Mouse (Mus musculus): ENCODE results near the gene Il21r. TPM values are rescaled to one million over a fixed set of nuclear protein-coding genes. Genes with fewer than 3 reads are reported as not detected.

The Il21r gene
- polyA plus RNA-seq, 1 experiment from 2014 or later: 0.41 TPM

GRCm38 (mm10) chr7:125608183-125608688, 5.0 kb downstream of the Il21r start:
- H3K27ac ChIP-seq (ENCODE audit: low read depth): no peak overlapping the region
- H3K9me3 ChIP-seq (ENCODE audit: low read depth, low read length): no peaks in the 10 kb centered on the region
- no peak for DNase-seq
- no peak for TF ChIP-seq CTCF (IDR thresholded peaks at IDR 0.05; ENCODE audit: low read depth)
- H3K36me3 ChIP-seq (ENCODE audit: insufficient read depth): no peaks in the 10 kb centered on the region
- no peak overlapping the region for H3K4me2 ChIP-seq
- no peaks in the 10 kb centered on the region for H3K27me3 ChIP-seq (ENCODE audit: insufficient read depth, low read length)
- ATAC-seq (ENCODE audit: insufficient read depth): no peak
- no peaks in the 10 kb centered on the region for H3K4me1 ChIP-seq (ENCODE audit: insufficient read depth)
- no peak overlapping the region for H3K9ac ChIP-seq
- no peak overlapping the region for H3K4me3 ChIP-seq (ENCODE audit: low read depth, low read length)
- WGBS: 78% methylated on average over 4 of the region's 4 CpGs

GRCm38 (mm10) chr7:125613579-125613978, 10.3 kb downstream of the Il21r start:
- Histone ChIP-seq H3K36me3 (ENCODE audit: insufficient read depth) (no peaks in the 10 kb centered on the region), H3K4me3 (ENCODE audit: low read depth, low read length) (no peak overlapping the region), H3K27ac (ENCODE audit: low read depth) (no peak overlapping the region), H3K9ac (no peak overlapping the region), H3K4me2 (no peak overlapping the region), H3K27me3 (ENCODE audit: insufficient read depth, low read length) (no peaks in the 10 kb centered on the region), H3K9me3 (ENCODE audit: low read depth, low read length) (no peaks in the 10 kb centered on the region), H3K4me1 (ENCODE audit: insufficient read depth) (no peaks in the 10 kb centered on the region)
- DNase-seq (no peak), ATAC-seq (ENCODE audit: insufficient read depth) (no peak)
- TF ChIP-seq CTCF (IDR thresholded peaks at IDR 0.05; ENCODE audit: low read depth): no peak
- 64% methylated on average over 5 of the region's 5 CpGs for WGBS

GRCm38 (mm10) chr7:125615453-125615852, 12.2 kb downstream of the Il21r start:
- H3K27me3 ChIP-seq (ENCODE audit: insufficient read depth, low read length): no peaks in the 10 kb centered on the region
- H3K4me1 ChIP-seq (ENCODE audit: insufficient read depth): no peaks in the 10 kb centered on the region
- ATAC-seq (ENCODE audit: insufficient read depth): no peak
- no peak for TF ChIP-seq CTCF (IDR thresholded peaks at IDR 0.05; ENCODE audit: low read depth)
- no peak for DNase-seq
- H3K4me2 ChIP-seq: no peak overlapping the region
- H3K4me3 ChIP-seq (ENCODE audit: low read depth, low read length): no peak overlapping the region
- 82% methylated on average over 7 of the region's 7 CpGs for WGBS
- H3K27ac ChIP-seq (ENCODE audit: low read depth): no peak overlapping the region
- H3K9me3 ChIP-seq (ENCODE audit: low read depth, low read length): no peaks in the 10 kb centered on the region
- no peak overlapping the region for H3K9ac ChIP-seq
- no peaks in the 10 kb centered on the region for H3K36me3 ChIP-seq (ENCODE audit: insufficient read depth)

- Histone ChIP-seq H3K27me3 (ENCODE audit: insufficient read depth, low read length) (no peaks in the 10 kb centered on the region), H3K4me1 (ENCODE audit: insufficient read depth) (peaks cover 1% of the 10 kb centered on the region; the same call in 1 of the 2 replicates), H3K9me3 (ENCODE audit: low read depth, low read length) (no peaks in the 10 kb centered on the region), H3K27ac (ENCODE audit: low read depth) (no peak overlapping the region), H3K4me2 (no peak overlapping the region), H3K36me3 (ENCODE audit: insufficient read depth) (no peaks in the 10 kb centered on the region), H3K4me3 (ENCODE audit: low read depth, low read length) (no peak overlapping the region), H3K9ac (no peak overlapping the region)
- no peak for DNase-seq
- no peak for TF ChIP-seq CTCF (IDR thresholded peaks at IDR 0.05; ENCODE audit: low read depth)
- WGBS: 72% methylated on average over 7 of the region's 7 CpGs
- ATAC-seq (ENCODE audit: insufficient read depth): no peak
These were observed 14.8 kb downstream of the Il21r start for GRCm38 (mm10) chr7:125618016-125618415.

- 71% methylated on average over 4 of the region's 4 CpGs for WGBS
- DNase-seq (no peak), ATAC-seq (ENCODE audit: insufficient read depth) (no peak)
- Histone ChIP-seq H3K9ac (no peak overlapping the region), H3K36me3 (ENCODE audit: insufficient read depth) (no peaks in the 10 kb centered on the region), H3K9me3 (ENCODE audit: low read depth, low read length) (no peaks in the 10 kb centered on the region), H3K27me3 (ENCODE audit: insufficient read depth, low read length) (no peaks in the 10 kb centered on the region), H3K4me2 (no peak overlapping the region), H3K27ac (ENCODE audit: low read depth) (no peak overlapping the region), H3K4me1 (ENCODE audit: insufficient read depth) (peaks cover 3% of the 10 kb centered on the region; the same call in 1 of the 2 replicates), H3K4me3 (ENCODE audit: low read depth, low read length) (no peak overlapping the region)
- no peak for TF ChIP-seq CTCF (IDR thresholded peaks at IDR 0.05; ENCODE audit: low read depth)
These were observed 16.8 kb downstream of the Il21r start for GRCm38 (mm10) chr7:125620077-125620476.

- TF ChIP-seq CTCF (IDR thresholded peaks at IDR 0.05; ENCODE audit: low read depth): no peak
- Histone ChIP-seq H3K36me3 (ENCODE audit: insufficient read depth) (no peaks in the 10 kb centered on the region), H3K9me3 (ENCODE audit: low read depth, low read length) (no peaks in the 10 kb centered on the region), H3K4me3 (ENCODE audit: low read depth, low read length) (no peak overlapping the region), H3K27me3 (ENCODE audit: insufficient read depth, low read length) (no peaks in the 10 kb centered on the region), H3K4me2 (no peak overlapping the region), H3K9ac (no peak overlapping the region), H3K27ac (ENCODE audit: low read depth) (no peak overlapping the region), H3K4me1 (ENCODE audit: insufficient read depth) (peaks cover 3% of the 10 kb centered on the region; the same call in 1 of the 2 replicates)
- DNase-seq (no peak), ATAC-seq (ENCODE audit: insufficient read depth) (no peak; the same call in 1 of the 2 replicates)
- 54% methylated on average over 7 of the region's 7 CpGs for WGBS
These were observed 19.8 kb downstream of the Il21r start for GRCm38 (mm10) chr7:125622741-125623685.

- 65% methylated on average over 4 of the region's 4 CpGs for WGBS
These were observed 22.0 kb downstream of the Il21r start for GRCm38 (mm10) chr7:125625219-125625618.

More at GRCm38 (mm10) chr7:125625219-125625618, 22.0 kb downstream of the Il21r start:
- TF ChIP-seq CTCF (IDR thresholded peaks at IDR 0.05; ENCODE audit: low read depth): no peak
- ATAC-seq (ENCODE audit: insufficient read depth) (no peak), DNase-seq (no peak)
- Histone ChIP-seq H3K4me1 (ENCODE audit: insufficient read depth) (peaks cover 6% of the 10 kb centered on the region), H3K36me3 (ENCODE audit: insufficient read depth) (no peaks in the 10 kb centered on the region), H3K9me3 (ENCODE audit: low read depth, low read length) (no peaks in the 10 kb centered on the region), H3K4me2 (no peak overlapping the region), H3K4me3 (ENCODE audit: low read depth, low read length) (no peak overlapping the region), H3K27ac (ENCODE audit: low read depth) (no peak overlapping the region), H3K9ac (no peak overlapping the region), H3K27me3 (ENCODE audit: insufficient read depth, low read length) (no peaks in the 10 kb centered on the region)

Data from lung, embryonic 14.5 days (tissue).